Mouse (Mus musculus): ENCODE measurements around the gene Arl6ip5. TPM values are rescaled to one million over a fixed set of nuclear protein-coding genes. Genes with fewer than 3 reads are reported as not detected.

Arl6ip5 gene
- total RNA-seq, 2 experiments from 2014 or later = 307 to 318 TPM

DNA sequence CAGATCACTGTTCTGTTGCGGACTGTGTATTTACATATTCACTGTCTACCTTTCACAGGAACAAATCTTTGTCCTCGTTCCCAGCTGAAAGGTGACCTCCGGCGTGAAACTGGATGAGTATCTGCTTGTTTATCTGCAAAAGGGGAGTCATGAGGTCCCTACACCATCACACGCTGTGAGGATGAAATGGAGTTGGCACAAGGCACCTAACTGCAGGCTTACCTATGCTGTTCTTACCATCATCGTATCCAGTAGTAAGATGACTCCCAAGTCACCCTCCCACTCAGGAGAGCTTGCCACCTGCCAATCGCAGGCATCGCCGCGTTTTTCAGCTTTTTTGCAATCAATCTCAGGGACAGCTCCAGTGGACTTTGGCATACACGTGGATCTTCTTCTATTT, 59.1 kb downstream of the Arl6ip5 start:
- DNase-seq (ENCODE audit: low spot score in 2 of 2) = no peak

DNA sequence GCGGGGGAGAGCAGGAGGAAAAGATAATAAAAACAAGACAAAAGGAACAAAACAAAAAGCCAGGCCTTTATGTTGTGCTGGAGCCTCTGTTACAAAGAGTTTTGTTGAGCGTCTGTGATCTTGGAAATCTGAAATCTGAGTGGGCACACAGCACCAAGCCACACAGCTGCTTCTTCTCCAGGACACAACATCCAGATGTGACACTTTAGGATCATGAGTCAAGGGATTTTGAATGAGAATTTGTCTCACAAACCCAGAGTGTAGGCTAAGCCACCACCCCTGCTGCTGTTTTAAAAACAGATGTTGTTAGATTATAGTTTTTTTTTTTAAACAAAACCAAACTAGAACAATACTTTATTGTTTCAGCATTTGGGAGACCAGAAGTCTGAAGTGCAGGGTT, 61.9 kb downstream of the Arl6ip5 start:
- DNase-seq (ENCODE audit: low spot score in 2 of 2) = no peak

DNA sequence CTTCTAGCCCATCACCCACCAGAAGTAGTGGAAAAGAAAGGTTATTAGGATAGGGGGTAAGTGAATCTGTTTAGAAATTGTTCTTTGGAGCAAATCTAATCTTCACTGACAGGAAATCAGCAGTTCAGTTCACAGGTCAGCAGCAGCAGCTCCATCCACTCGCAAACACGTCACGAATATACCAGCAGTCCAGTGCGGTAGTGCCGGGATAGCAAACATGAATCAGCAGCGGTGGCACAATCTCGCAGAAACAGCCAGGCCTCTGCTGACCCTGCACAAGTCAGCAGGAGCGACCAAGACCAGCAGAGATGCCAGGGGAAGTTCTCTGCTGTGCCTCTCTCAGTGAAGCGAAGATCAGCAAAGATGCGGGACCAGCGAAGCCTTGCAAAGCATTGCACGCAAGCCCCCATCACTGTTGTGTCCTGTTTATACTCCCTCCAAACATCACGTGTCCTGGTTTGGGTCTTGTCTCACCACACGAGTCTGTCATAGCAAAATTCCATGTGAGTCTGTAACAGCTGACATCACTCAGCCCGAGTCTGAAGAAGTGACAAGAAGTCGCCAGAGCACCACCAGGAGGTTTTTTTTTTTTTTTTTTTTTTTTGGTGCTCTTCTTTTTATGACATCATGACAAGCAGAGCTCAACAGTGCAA, 62.7 kb downstream of the Arl6ip5 start:
- DNase-seq (ENCODE audit: low spot score in 2 of 2) = no peak

DNA sequence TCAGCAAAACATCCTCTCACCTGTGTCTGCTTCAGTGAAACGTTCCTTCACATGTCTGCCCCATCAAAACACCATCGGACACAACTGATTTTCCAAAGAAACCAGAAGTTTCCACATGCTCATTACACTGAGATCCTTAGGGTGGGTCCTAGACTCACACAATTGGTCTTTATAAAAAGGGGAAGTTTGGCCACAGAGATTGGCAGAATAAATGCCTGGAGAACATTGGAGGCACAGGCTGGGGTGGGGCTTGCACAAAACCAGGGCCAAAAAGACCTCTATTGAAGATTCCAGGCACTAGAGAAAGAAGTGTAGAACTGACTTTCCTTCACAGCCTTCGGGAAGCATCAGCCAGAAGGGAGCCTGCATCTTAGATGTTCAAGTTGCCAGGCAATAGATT, 63.3 kb downstream of the Arl6ip5 start:
- no peak for DNase-seq (ENCODE audit: low spot score in 2 of 2)

DNA sequence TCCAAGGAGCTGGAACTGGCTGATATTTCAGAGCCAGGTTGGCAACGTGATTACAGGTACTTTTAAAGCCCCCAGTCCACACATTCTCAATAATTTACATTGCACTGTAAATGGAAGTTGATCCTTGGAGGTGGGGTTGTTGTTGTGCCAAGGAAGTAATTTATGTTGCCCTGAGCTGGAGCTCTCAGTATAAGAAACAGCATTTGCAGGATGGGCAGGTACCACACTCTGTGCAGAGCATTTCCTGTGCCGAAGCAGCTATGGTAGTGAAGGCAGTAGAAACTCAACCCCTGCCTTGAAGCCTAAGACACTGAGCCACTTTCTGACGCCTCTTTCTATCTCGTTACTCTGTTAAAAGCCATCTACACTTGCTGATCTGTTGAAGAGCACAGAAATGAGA, 65.3 kb downstream of the Arl6ip5 start:
- DNase-seq (ENCODE audit: low spot score in 2 of 2) = no peak

DNA sequence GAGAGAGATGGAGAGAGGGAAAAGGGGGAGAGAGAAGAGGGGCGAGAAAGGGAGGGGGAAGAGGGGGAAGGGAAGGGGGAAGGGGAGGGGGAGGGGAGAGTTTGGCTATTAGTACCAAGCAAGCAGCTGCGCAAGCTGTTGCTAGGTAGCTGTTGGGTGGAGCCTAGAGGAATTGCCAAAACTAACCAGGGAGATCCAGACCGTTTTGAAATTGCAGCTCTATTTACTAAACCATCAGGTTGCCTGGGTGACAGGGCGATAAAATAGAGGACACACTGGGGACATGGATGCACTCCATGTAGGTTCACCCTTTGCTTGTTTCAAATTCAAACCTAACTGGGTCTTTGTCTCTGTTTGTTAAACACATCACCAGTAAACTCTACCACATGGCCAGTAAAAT, 65.9 kb downstream of the Arl6ip5 start:
- no peak for DNase-seq (ENCODE audit: low spot score in 2 of 2)

DNA sequence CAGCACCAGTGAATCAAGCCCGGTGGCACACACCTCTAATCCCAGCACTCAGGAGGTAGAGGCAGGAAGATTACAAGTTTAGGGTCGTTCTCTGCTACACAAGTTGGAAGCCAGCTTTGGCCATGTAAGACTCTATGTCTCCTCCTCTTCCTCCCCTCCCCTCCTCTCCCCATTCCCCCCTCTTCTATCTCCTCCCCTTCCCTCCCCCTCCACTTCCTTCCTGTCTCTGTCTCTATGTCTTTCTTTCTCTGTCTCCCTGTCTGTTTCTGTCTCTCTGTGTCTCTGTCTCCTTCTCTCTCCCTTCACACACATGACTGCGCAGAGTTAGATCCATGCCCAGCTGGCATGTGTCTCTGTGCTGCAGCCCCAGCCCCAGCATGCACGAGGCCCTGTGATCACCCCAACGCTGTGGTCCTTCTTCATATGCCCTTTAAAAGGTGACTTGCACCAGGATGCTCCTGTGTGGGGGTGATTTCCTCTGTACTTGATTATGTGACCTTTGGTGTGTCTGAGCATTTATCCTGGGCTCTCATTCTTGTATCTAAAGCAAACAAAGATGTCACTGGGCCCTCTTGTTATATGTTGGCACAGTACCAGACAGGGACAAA, 66.5 kb downstream of the Arl6ip5 start:
- DNase-seq (ENCODE audit: low spot score in 2 of 2) = no peak

DNA sequence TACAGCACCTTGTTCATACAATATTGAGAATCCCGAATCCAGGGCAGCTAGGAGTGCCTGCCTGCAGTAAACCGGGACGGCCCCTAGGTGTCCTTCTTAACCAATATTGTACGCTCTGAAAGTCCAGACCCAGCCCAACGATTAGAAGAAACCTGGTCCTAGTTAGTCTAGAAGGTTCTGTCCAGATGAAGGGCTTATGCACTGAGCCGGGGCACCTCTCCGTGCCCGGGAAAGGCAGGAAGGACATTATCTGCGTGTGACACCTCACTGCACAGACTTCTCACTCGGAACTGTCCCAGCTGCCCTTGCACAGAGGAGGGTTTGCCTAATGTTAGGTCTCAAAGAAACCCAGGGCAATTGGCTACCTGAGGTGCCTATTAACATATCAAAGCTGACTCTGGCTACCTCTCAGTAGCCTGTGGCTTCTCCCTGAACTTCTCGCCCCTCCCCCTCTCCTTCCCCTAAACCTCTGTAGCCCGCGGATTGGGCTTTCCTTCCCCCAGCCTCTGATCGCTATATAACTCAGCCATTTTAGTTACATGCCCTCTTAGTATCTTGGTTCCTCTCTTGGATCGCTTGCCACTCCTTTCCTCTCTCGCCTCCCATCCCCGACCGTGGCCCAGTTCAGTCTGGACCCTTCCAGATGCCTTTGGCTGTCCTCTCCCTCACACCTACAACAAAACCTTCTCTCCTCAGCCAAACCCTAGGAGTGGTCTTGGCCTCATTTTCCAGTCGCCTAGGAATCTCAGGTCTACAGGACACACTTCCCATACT, 67.7 kb downstream of the Arl6ip5 start:
- peak; percentile 42 to 72 for DNase-seq (ENCODE audit: low spot score in 2 of 2)

DNA sequence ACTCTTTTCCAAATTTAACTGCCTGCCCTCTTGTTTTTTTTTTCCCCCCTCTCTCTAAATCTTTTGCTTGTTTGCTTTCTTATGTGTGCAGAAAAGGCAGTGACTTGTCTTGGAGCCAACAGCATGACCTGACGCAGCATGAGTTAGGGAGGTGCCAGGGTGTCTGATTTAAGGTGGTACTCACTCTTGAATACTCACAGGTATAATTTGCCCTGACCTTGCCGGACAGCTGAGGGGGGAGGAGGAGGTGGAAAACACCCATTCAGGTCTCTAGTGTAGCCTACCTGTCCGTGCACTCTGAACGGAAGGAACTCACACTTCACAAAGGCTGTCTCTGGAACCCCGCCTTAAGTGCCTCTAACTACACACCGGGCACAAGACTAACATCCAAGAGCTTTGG, 68.4 kb downstream of the Arl6ip5 start:
- DNase-seq (ENCODE audit: low spot score in 2 of 2) = no peak

Other genes with a start within 250 kb of the Arl6ip5 start
- under 1 TPM; 0.12 to 0.29 TPM for gene Fam19a4, start 150.3 kb upstream of the Arl6ip5 start, total RNA-seq (2021)
- 10 to 100 TPM in 1 of 2 experiments, 1 to 10 TPM in 1; 9.9 to 13.6 TPM for gene Eogt, start 61.5 kb upstream of the Arl6ip5 start, total RNA-seq (2021)
- gene Tmf1, start 31.6 kb upstream of the Arl6ip5 start, total RNA-seq (2021) = 10 to 100 TPM; 35.0 to 40.4 TPM
- 10 to 100 TPM; 60.1 to 71.6 TPM for gene Uba3, start 5.0 kb upstream of the Arl6ip5 start, total RNA-seq (2021)
- gene Lmod3, start 42.1 kb downstream of the Arl6ip5 start, total RNA-seq (2021) = 100 to 1,000 TPM; 156 to 173 TPM

Measured in gastrocnemius, postnatal 4 days (tissue).